Mouse (Mus musculus): ENCODE data around the gene Tmem29. TPM values are rescaled to one million over a fixed set of nuclear protein-coding genes. Genes with fewer than 3 reads are reported as not detected.

The Tmem29 gene
- polyA plus RNA-seq, 1 experiment from 2014 or later = 14.6 TPM

Other genes starting within 250 kb of the Tmem29 start
- 279 and 292 TPM in 2 replicates for gene Alas2, start 88.2 kb upstream of the Tmem29 start, polyA plus RNA-seq (2015; fragmentation: Nextera tagmentation; extraction: Ambion mirVana)
- gene Pfkfb1, start 129.1 kb upstream of the Tmem29 start, polyA plus RNA-seq (2015; fragmentation: Nextera tagmentation; extraction: Ambion mirVana) = 3.8 and 5.4 TPM in 2 replicates
- 10.5 and 12.3 TPM in 2 replicates for gene Apex2, start 130.7 kb upstream of the Tmem29 start, polyA plus RNA-seq (2015; fragmentation: Nextera tagmentation; extraction: Ambion mirVana)
- gene Tro, start 198.4 kb upstream of the Tmem29 start, polyA plus RNA-seq (2015; fragmentation: Nextera tagmentation; extraction: Ambion mirVana) = 11.9 and 15.0 TPM in 2 replicates